Mouse (Mus musculus) CH12.LX (cell line): ENCODE measurements at regions not wholly inside any gene's neighbourhood (a gene's known extent, or its start where the extent isn't known, plus 50 kb on each side); places are given as distances from the start of the nearest gene placed in this dataset.
A peak's percentile ranks its signal among the peaks of the same experiment; 100 is the strongest.

Experiments
- DNase-seq: peaks from one replicate; pipeline ENCODE4 v3.0.0-alpha.2; 2013; ENCODE audit errors: extremely low read depth
- H3K27ac ChIP-seq: 2 replicates; pipeline ENCODE4 v1.5.1; 2012; ENCODE audit warnings: low read depth, mild to moderate bottlenecking, control low read depth, moderate library complexity; ENCODE audit not compliant: insufficient read depth
- H3K27me3 ChIP-seq: replicated peaks from 2 replicates; pipeline ENCODE3; 2012; ENCODE audit warnings: inconsistent platforms
- H3K36me3 ChIP-seq, 2 experiments: replicated peaks in 1 of 2; 2 replicates each; pipeline versions ENCODE3 to v1.6.1; 2012; ENCODE audit warnings: inconsistent platforms in 1 of 2, low read length in 1 of 2, mild to moderate bottlenecking in 1 of 2, mixed read lengths in 1 of 2, moderate library complexity in 1 of 2; ENCODE audit not compliant: control insufficient read depth in 1 of 2, insufficient read depth in 1 of 2
- H3K4me1 ChIP-seq, 2 experiments: 2 replicates each; pipeline ENCODE4 v1.6.1; 2012; ENCODE audit warnings: inconsistent platforms in 1 of 2, moderate library complexity in 1 of 2; ENCODE audit not compliant: insufficient read depth in 2 of 2, control insufficient read depth in 1 of 2
- H3K4me2 ChIP-seq: 2 replicates; pipeline ENCODE4 v1.6.1; 2012; ENCODE audit warnings: low read depth, mild to moderate bottlenecking, control low read depth; ENCODE audit not compliant: poor library complexity, insufficient read depth, severe bottlenecking
- H3K4me3 ChIP-seq, 3 experiments: fragments of 150-350 bp in 1 of 3; sonication (generic) in 1 of 3; replicated peaks in 1 of 3; 2 replicates each; pipeline versions ENCODE3 to v1.5.1; 2011 to 2012; ENCODE audit warnings: low read depth in 2 of 3, low read length in 2 of 3, mild to moderate bottlenecking in 2 of 3, moderate library complexity in 2 of 3, control low read depth in 1 of 3, improper control_type of control experiment in 1 of 3, inconsistent platforms in 1 of 3, mixed read lengths in 1 of 3; ENCODE audit not compliant: poor library complexity in 1 of 3
- H3K79me2 ChIP-seq: replicated peaks from 2 replicates; pipeline ENCODE4 v1.6.1; 2012; ENCODE audit warnings: mild to moderate bottlenecking, moderate library complexity; ENCODE audit not compliant: control insufficient read depth, poor library complexity, insufficient read depth, severe bottlenecking; ENCODE audit errors: extremely low read depth
- H3K9ac ChIP-seq: 2 replicates; pipeline ENCODE4 v1.6.1; 2012; ENCODE audit warnings: low read depth, mild to moderate bottlenecking, control low read depth, moderate library complexity; ENCODE audit not compliant: insufficient read depth
- H3K9me3 ChIP-seq: replicated peaks from 2 replicates; pipeline ENCODE3; 2012; ENCODE audit warnings: low read length, inconsistent platforms, mixed read lengths
- CHD2 ChIP-seq: IDR thresholded peaks from 2 replicates; pipeline ENCODE4 v1.6.1; 2011; ENCODE audit warnings: low read length, improper control_type of control experiment
- ELF1 ChIP-seq: IDR thresholded peaks from 2 replicates; pipeline ENCODE4 v1.6.1; 2014; ENCODE audit warnings: low read depth, mild to moderate bottlenecking, inconsistent platforms, low read length, improper control_type of control experiment
- EP300 ChIP-seq: IDR thresholded peaks from 2 replicates; pipeline ENCODE4 v1.6.1; 2011; ENCODE audit warnings: low read length, improper control_type of control experiment
- JUN ChIP-seq: IDR thresholded peaks from 2 replicates; pipeline ENCODE4 v1.6.1; 2011; ENCODE audit warnings: low read depth, mild to moderate bottlenecking, low read length, improper control_type of control experiment, moderate library complexity; ENCODE audit not compliant: insufficient read depth
- JUND ChIP-seq: conservative IDR thresholded peaks from 2 replicates; pipeline ENCODE4 v1.6.1; 2011; ENCODE audit warnings: low read depth, low read length, improper control_type of control experiment
- MAX ChIP-seq: IDR thresholded peaks from 2 replicates; pipeline ENCODE4 v1.6.1; 2011; ENCODE audit warnings: low read length, improper control_type of control experiment
- MAZ ChIP-seq: IDR thresholded peaks from 2 replicates; pipeline ENCODE4 v1.6.1; 2012; ENCODE audit warnings: low read depth, mild to moderate bottlenecking, inconsistent platforms, low read length, improper control_type of control experiment, moderate library complexity
- MEF2A ChIP-seq: IDR thresholded peaks from 2 replicates; pipeline ENCODE4 v1.6.1; 2014; ENCODE audit warnings: low read depth, mild to moderate bottlenecking, inconsistent platforms, low read length, improper control_type of control experiment, borderline replicate concordance
- MXI1 ChIP-seq: IDR thresholded peaks from 2 replicates; pipeline ENCODE4 v1.6.1; 2011; ENCODE audit warnings: mild to moderate bottlenecking, low read depth, low read length, improper control_type of control experiment
- MYC ChIP-seq: IDR thresholded peaks from 2 replicates; pipeline ENCODE4 v1.6.1; 2011; ENCODE audit warnings: low read depth, mild to moderate bottlenecking, improper control_type of control experiment, low read length
- NRF1 ChIP-seq: IDR thresholded peaks from 2 replicates; pipeline ENCODE4 v1.6.1; 2014; ENCODE audit warnings: low read depth, mild to moderate bottlenecking, inconsistent platforms, low read length, improper control_type of control experiment, moderate library complexity
- PAX5 ChIP-seq: IDR thresholded peaks from 2 replicates; pipeline ENCODE4 v1.6.1; 2012; ENCODE audit warnings: low read length, inconsistent platforms, mixed read lengths
- POLR2A ChIP-seq: IDR thresholded peaks from 2 replicates; pipeline ENCODE4 v1.6.1; 2011; ENCODE audit warnings: low read depth, mild to moderate bottlenecking, improper control_type of control experiment, low read length
- POLR2AphosphoS2 ChIP-seq: IDR thresholded peaks from 2 replicates; pipeline ENCODE4 v1.6.1; 2011; ENCODE audit warnings: low read depth, low read length, improper control_type of control experiment
- RCOR1 ChIP-seq: conservative IDR thresholded peaks from 2 replicates; pipeline ENCODE4 v1.6.1; 2012; ENCODE audit warnings: low read depth, mild to moderate bottlenecking, inconsistent platforms, low read length, improper control_type of control experiment
- SIN3A ChIP-seq: IDR thresholded peaks from 2 replicates; pipeline ENCODE4 v1.6.1; 2012; ENCODE audit warnings: low read length, improper control_type of control experiment, inconsistent platforms
- TBP ChIP-seq: conservative IDR thresholded peaks from 2 replicates; pipeline ENCODE4 v1.6.1; 2011; ENCODE audit warnings: low read depth, low read length, improper control_type of control experiment
- TCF12 ChIP-seq: IDR thresholded peaks from 2 replicates; pipeline ENCODE4 v1.6.1; 2014; ENCODE audit warnings: low read depth, mild to moderate bottlenecking, inconsistent platforms, low read length, improper control_type of control experiment
- ZC3H11A ChIP-seq: IDR thresholded peaks from 2 replicates; pipeline ENCODE4 v1.6.1; 2012; ENCODE audit warnings: low read depth, mild to moderate bottlenecking, inconsistent platforms, low read length, improper control_type of control experiment
- ZNF384 ChIP-seq: IDR thresholded peaks from 2 replicates; pipeline ENCODE4 v1.6.1; 2012; ENCODE audit warnings: low read depth, low read length, improper control_type of control experiment, inconsistent platforms
- dilution Hi-C: fragments of 300-500 bp; cut with MboI; formaldehyde crosslinking; loops from 2 replicates; pipeline ENCODE4 v1.14.3; 2020; ENCODE audit warnings: low sequenced_read_pairs; ENCODE audit not compliant: extremely low pct_unique_long_range_greater_than_20kb, extremely low pct_ligation_motif_present
- in situ Hi-C: fragments of 300-500 bp; cut with MboI; formaldehyde crosslinking; loops from 3 replicates; pipeline ENCODE4 v1.14.3; 2019; ENCODE audit warnings: low sequenced_read_pairs, low pct_ligation_motif_present, low pct_unique_long_range_greater_than_20kb, mixed read lengths

GRCm38 (mm10) chr11:110692824-110693223 lies 275.0 kb upstream of the Kcnj16 start:
- H3K27ac ChIP-seq: no peak overlapping the region
- DNase-seq: no peak
- no peaks in the 10 kb centered on the region for H3K79me2 ChIP-seq
- H3K9me3 ChIP-seq: no peaks in the 10 kb centered on the region
- in situ Hi-C loops: no loop called here
- H3K9ac ChIP-seq: no peak overlapping the region
- H3K4me3 ChIP-seq: no peak overlapping the region
- H3K27me3 ChIP-seq: no peaks in the 10 kb centered on the region
- peaks cover 0 to 6% of the 10 kb centered on the region in 2 experiments; a peak in 1 of 4 replicates for H3K4me1 ChIP-seq
- TF ChIP-seq ELF1: no peak
- no peak for TF ChIP-seq NRF1
- TF ChIP-seq RCOR1: no peak
- TF ChIP-seq MAZ: no peak
- no peak for TF ChIP-seq POLR2A
- TF ChIP-seq CHD2: no peak
- no peak for TF ChIP-seq TBP
- TF ChIP-seq MAX: no peak
- TF ChIP-seq MEF2A: no peak
- no peak for TF ChIP-seq POLR2AphosphoS2
- TF ChIP-seq PAX5: no peak
- TF ChIP-seq TCF12: no peak
- no peak for TF ChIP-seq MYC
- no peak for TF ChIP-seq JUN
- TF ChIP-seq SIN3A: no peak
- no peak for TF ChIP-seq JUND
- TF ChIP-seq ZNF384: no peak
- H3K36me3 ChIP-seq: no peaks in the 10 kb centered on the region
- no peak overlapping the region for H3K4me2 ChIP-seq
- dilution Hi-C loops: no loop called here

GRCm38 (mm10) chr11:110697067-110697466 lies 270.8 kb upstream of the Kcnj16 start:
- Histone ChIP-seq H3K4me3 (no peak overlapping the region), H3K27ac (no peak overlapping the region), H3K36me3 (no peaks in the 10 kb centered on the region), H3K4me2 (no peak overlapping the region), H3K9ac (no peak overlapping the region), H3K4me1 (peaks cover 2 to 6% of the 10 kb centered on the region in 2 experiments; a peak in 2 of 4 replicates), H3K79me2 (no peaks in the 10 kb centered on the region), H3K9me3 (no peaks in the 10 kb centered on the region), H3K27me3 (no peaks in the 10 kb centered on the region)
- DNase-seq: peak; percentile 58
- in situ Hi-C loops (no loop called here), dilution Hi-C loops (no loop called here)
- TF ChIP-seq ZC3H11A (no peak), MXI1 (no peak), EP300 (0 out of 2 replicates have a peak, but pooled peaks have one; percentile 32), TBP (no peak), MAX (peak; percentile 62; the same call in 1 of the 2 replicates)
